Mouse (Mus musculus) liver, adult 2 months (tissue): ENCODE results near the gene Th. TPM values are rescaled to one million over a fixed set of nuclear protein-coding genes. Genes with fewer than 3 reads are reported as not detected.
A peak's percentile ranks its signal among the peaks of the same experiment; 100 is the strongest.

Experiments used
- DNase-seq: peaks from one replicate; pipeline ENCODE4 v3.0.0-alpha.2; 2011; ENCODE audit warnings: low read depth, low spot score; ENCODE audit errors: extremely low read depth
- H3K27ac ChIP-seq: fragments of 200-500 bp; replicated peaks from 2 replicates; pipeline ENCODE4 v1.5.1; 2012; ENCODE audit warnings: low read depth, mild to moderate bottlenecking, control low read depth, inconsistent platforms, low read length; ENCODE audit not compliant: insufficient read depth
- H3K27me3 ChIP-seq: fragments of 200-500 bp; 2 replicates; pipeline ENCODE4 v1.6.1; 2012; ENCODE audit warnings: mild to moderate bottlenecking, moderate library complexity, low read length, inconsistent platforms; ENCODE audit not compliant: control insufficient read depth, insufficient read depth
- H3K36me3 ChIP-seq: fragments of 200-500 bp; 2 replicates; pipeline ENCODE4 v1.6.1; 2012; ENCODE audit warnings: low read length, inconsistent platforms; ENCODE audit not compliant: control insufficient read depth, insufficient read depth
- H3K4me1 ChIP-seq: fragments of 200-500 bp; 2 replicates; pipeline ENCODE4 v1.6.1; 2011; ENCODE audit warnings: low read length; ENCODE audit not compliant: control insufficient read depth, insufficient read depth
- H3K4me3 ChIP-seq: fragments of 200-500 bp; 2 replicates; pipeline ENCODE4 v1.5.1; 2011; ENCODE audit warnings: low read depth, mild to moderate bottlenecking, control low read depth, low read length, moderate library complexity; ENCODE audit not compliant: insufficient read depth
- H3K79me2 ChIP-seq: fragments of 200-500 bp; 2 replicates; pipeline ENCODE4 v1.6.1; 2012; ENCODE audit warnings: inconsistent platforms, mild to moderate bottlenecking, low read length, moderate library complexity; ENCODE audit not compliant: control insufficient read depth, insufficient read depth
- H3K9ac ChIP-seq: fragments of 200-500 bp; 2 replicates; pipeline ENCODE4 v1.6.1; 2012; ENCODE audit warnings: low read depth, mild to moderate bottlenecking, control low read depth, inconsistent platforms, low read length
- CTCF ChIP-seq: fragments of 200-500 bp; IDR thresholded peaks from 2 replicates; pipeline ENCODE4 v1.5.1; 2011; ENCODE audit warnings: low read depth, low read length, control low read depth
- POLR2A ChIP-seq: fragments of 200-500 bp; IDR thresholded peaks from 2 replicates; pipeline ENCODE4 v1.6.1; 2011; ENCODE audit warnings: low read length, control low read depth; ENCODE audit not compliant: insufficient read depth; ENCODE audit errors: extremely low read depth
- WGBS: fragments of 180-500 bp; shearing (Covaris S2); methylation state at CpG from one replicate; pipeline ENCODE4 v1.1.7; 2018; 5-methylcytosine and 5-hydroxymethylcytosine counted together
- polyA plus RNA-seq: library from polyadenylated mRNA; depleted of rRNA; stranded (reverse); fragments of >200 nt; gene quantifications from 2 replicates; pipeline ENCODE4 v1.2.3, GENCODE M21; 2012
- total RNA-seq: library from RNA; depleted of rRNA; stranded (reverse); fragments of >200 nt; gene quantifications from 2 replicates; pipeline ENCODE4 v1.2.3, GENCODE M21; 2014

Th gene
- total and polyA plus RNA-seq, 2 experiments: not detected

- H3K9ac ChIP-seq: no peak overlapping the region
- 65% methylated on average over 2 of the region's 2 CpGs for WGBS
- no peak overlapping the region for H3K27ac ChIP-seq
- no peaks in the 10 kb centered on the region for H3K36me3 ChIP-seq
- no peak for DNase-seq
- H3K79me2 ChIP-seq: no peaks in the 10 kb centered on the region
- no peaks in the 10 kb centered on the region for H3K4me1 ChIP-seq
- H3K27me3 ChIP-seq: no peaks in the 10 kb centered on the region
- TF ChIP-seq POLR2A (no peak), CTCF (no peak)
- no peak overlapping the region for H3K4me3 ChIP-seq
Observed at GRCm38 (mm10) chr7:142910104-142910503, 20.8 kb downstream of the Th start.

GRCm38 (mm10) chr7:142909622-142910021 is 21.3 kb downstream of the Th start:
- no peaks in the 10 kb centered on the region for H3K36me3 ChIP-seq
- H3K27ac ChIP-seq: no peak overlapping the region
- 0 out of 2 replicates have a peak, but pooled peaks have one; percentile 11 for TF ChIP-seq CTCF
- TF ChIP-seq POLR2A: no peak
- no peak overlapping the region for H3K9ac ChIP-seq
- H3K27me3 ChIP-seq: no peaks in the 10 kb centered on the region
- no peak overlapping the region for H3K4me3 ChIP-seq
- H3K4me1 ChIP-seq: no peaks in the 10 kb centered on the region
- H3K79me2 ChIP-seq: no peaks in the 10 kb centered on the region
- WGBS: 35% methylated on average over 2 of the region's 2 CpGs
- DNase-seq: no peak

- Histone ChIP-seq H3K9ac (no peak overlapping the region), H3K36me3 (no peaks in the 10 kb centered on the region), H3K4me3 (no peak overlapping the region), H3K27me3 (no peaks in the 10 kb centered on the region), H3K79me2 (no peaks in the 10 kb centered on the region), H3K4me1 (no peaks in the 10 kb centered on the region), H3K27ac (no peak overlapping the region)
- TF ChIP-seq POLR2A (no peak), CTCF (no peak)
- no peak for DNase-seq
- 82% methylated on average over 5 of the region's 5 CpGs for WGBS
Observed at GRCm38 (mm10) chr7:142905606-142906005, 25.3 kb downstream of the Th start.

DNA sequence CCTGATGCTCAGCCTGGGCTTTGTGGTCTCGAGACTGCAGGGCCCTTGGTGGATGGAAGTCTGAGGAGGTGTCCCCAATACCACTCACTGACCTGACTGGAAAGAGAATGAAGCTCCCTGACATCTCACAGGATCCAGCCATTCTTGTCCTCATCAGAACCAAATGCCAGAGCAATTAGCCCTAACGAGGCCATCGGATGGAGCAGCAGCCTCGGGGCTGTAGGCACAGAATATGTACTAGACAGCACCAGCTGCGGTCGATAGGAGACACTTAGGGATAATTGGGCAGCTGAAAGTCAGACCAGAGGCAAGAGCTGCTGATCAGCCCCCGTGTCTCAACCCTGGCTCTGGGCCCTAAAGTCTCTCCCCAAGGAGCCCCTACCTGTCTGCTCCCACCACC is 26.6 kb downstream of the Th start:
- no peak for DNase-seq
- H3K36me3 ChIP-seq: no peaks in the 10 kb centered on the region
- no peaks in the 10 kb centered on the region for H3K27me3 ChIP-seq
- H3K79me2 ChIP-seq: no peaks in the 10 kb centered on the region
- no peak overlapping the region for H3K4me3 ChIP-seq
- WGBS: 71% methylated on average over 7 of the region's 7 CpGs
- H3K9ac ChIP-seq: no peak overlapping the region
- no peaks in the 10 kb centered on the region for H3K4me1 ChIP-seq
- TF ChIP-seq CTCF: no peak
- no peak for TF ChIP-seq POLR2A
- H3K27ac ChIP-seq: no peak overlapping the region

- no peak overlapping the region for H3K9ac ChIP-seq
- H3K27ac ChIP-seq: no peak overlapping the region
- no peaks in the 10 kb centered on the region for H3K4me1 ChIP-seq
- no peak overlapping the region for H3K4me3 ChIP-seq
- no peaks in the 10 kb centered on the region for H3K36me3 ChIP-seq
- H3K27me3 ChIP-seq: peaks cover 2% of the 10 kb centered on the region; the same call in 1 of the 2 replicates
- TF ChIP-seq CTCF (no peak), POLR2A (no peak)
- DNase-seq: no peak
- 54% methylated on average over 4 of the region's 4 CpGs for WGBS
- H3K79me2 ChIP-seq: no peaks in the 10 kb centered on the region
Observed at GRCm38 (mm10) chr7:142902931-142903330, 28.0 kb downstream of the Th start.

GRCm38 (mm10) chr7:142901774-142902173 is 29.2 kb downstream of the Th start:
- peaks cover 2% of the 10 kb centered on the region; the same call in 1 of the 2 replicates for H3K27me3 ChIP-seq
- H3K4me3 ChIP-seq: no peak overlapping the region
- H3K79me2 ChIP-seq: no peaks in the 10 kb centered on the region
- WGBS: 52% methylated on average over 7 of the region's 7 CpGs
- no peak overlapping the region for H3K27ac ChIP-seq
- H3K4me1 ChIP-seq: no peaks in the 10 kb centered on the region
- no peak for DNase-seq
- no peak for TF ChIP-seq CTCF
- no peak for TF ChIP-seq POLR2A
- H3K9ac ChIP-seq: no peak overlapping the region
- H3K36me3 ChIP-seq: no peaks in the 10 kb centered on the region
